Mouse (Mus musculus): ENCODE measurements around the gene Cd4.

GRCm38 (mm10) chr6:124920318-124921085, 32.5 kb upstream of the Cd4 start:
- TF ChIP-seq CTCF (IDR thresholded peaks at IDR 0.05; ENCODE audit: low read depth, low read length) (no peak), POLR2A (IDR thresholded peaks at IDR 0.05; ENCODE audit: extremely low read depth, insufficient read depth, low read length) (no peak)
